Mouse (Mus musculus): Measurements from ENCODE around the gene Gm17535. TPM values are rescaled to one million over a fixed set of nuclear protein-coding genes. Genes with fewer than 3 reads are reported as not detected.

Gene Gm17535
- polyA plus RNA-seq (2021; fragmentation: Nextera tagmentation): not detected in 2 replicates
- long read RNA-seq, experiment 1: 0 reads
- long read RNA-seq, experiment 2: 0 reads

DNA sequence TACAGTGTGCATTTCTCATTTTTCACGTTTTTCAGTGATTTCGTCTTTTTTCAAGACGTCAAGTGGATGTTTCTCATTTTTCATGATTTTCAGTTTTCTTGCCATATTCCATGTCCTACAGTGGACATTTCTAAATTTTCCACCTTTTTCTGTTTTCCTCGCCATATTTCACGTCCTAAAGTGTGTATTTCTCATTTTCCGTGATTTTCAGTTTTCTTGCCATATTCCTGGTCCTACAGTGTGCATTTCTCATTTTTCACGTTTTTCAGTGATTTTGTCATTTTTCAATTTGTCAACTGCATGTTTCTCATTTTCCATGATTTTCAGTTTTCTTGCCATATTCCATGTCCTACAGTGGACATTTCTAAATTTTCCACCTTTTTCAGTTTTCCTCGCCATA lies at the start of gene Gm17535:
TSS of gene Gm17535 (plus strand) at position 301 of the 400 bp plus-strand sequence.

DNA sequence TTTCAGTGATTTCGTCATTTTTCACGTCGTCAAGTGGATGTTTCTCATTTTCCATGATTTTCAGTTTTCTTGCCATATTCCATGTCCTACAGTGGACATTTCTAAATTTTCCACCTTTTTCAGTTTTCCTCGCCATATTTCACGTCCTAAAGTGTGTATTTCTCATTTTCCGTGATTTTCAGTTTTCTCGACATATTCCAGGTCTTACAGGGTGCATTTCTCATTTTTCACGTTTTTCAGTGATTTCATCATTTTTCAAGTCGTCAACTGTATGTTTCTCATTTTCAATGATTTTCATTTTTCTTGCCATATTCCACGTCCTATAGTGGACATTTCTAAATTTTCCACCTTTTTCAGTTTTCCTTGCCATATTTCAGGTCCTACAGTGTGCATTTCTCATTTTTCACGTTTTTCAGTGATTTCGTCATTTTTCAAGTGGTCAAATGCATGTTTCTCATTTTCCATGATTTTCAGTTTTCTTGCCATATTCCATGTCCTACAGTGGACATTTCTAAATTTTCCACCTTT lies 33.9 kb upstream of the Gm17535 start, which contains the start of gene Gm10722:
TSS of gene Gm10722 (plus strand) at position 478 of the 528 bp plus-strand sequence.

DNA sequence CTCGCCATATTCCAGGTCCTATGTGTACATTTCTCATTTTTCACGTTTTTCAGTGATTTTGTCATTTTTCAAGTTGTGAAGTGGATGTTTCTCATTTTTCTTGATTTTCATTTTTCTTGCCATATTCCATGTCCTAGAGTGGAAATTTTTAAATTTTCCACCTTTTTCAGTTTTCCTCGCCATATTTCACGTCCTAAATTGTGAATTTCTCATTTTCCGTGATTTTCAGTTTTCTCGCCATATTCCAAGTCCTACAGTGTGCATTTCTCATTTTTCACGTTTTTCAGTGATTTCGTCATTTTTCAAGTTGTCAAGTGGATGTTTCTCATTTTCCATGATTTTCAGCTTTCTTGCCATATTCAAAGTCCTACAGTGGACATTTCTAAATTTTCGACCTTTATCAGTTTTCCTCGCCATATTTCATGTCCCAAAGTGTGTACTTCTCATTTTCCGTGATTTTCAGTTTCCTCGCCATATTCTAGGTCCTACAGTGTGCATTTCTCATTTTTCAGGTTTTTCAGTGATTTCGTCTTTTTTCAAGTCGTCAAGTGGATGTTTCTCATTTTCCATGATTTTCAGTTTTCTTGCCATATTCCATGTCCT lies 31.5 kb upstream of the Gm17535 start, which contains the start of gene Gm11168:
TSS of gene Gm11168 (plus strand) at position 553 of the 603 bp plus-strand sequence.

DNA sequence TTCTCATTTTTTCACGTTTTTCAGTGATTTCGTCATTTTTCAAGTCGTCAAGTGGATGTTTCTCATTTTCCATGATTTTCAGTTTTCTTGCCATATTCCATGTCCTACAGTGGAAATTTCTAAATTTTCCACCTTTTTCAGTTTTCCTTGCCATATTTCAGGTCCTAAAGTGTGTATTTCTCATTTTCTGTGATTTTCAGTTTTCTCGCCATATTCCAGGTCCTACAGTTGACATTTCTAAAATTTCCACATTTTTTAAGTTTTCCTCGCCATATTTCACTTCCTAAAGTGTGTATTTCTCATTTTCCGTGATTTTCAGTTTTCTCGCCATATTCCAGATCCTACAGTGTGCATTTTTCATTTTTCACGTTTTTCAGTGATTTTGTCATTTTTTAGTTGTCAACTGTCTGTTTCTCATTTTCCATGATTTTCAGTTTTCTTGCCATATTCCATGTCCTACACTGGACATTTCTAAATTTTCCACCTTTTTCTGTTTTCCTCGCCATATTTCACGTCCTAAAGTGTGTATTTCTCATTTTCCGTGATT lies 21.6 kb upstream of the Gm17535 start, which contains the start of gene Gm10721:
TSS of gene Gm10721 (plus strand) at position 408 of the 547 bp plus-strand sequence.

DNA sequence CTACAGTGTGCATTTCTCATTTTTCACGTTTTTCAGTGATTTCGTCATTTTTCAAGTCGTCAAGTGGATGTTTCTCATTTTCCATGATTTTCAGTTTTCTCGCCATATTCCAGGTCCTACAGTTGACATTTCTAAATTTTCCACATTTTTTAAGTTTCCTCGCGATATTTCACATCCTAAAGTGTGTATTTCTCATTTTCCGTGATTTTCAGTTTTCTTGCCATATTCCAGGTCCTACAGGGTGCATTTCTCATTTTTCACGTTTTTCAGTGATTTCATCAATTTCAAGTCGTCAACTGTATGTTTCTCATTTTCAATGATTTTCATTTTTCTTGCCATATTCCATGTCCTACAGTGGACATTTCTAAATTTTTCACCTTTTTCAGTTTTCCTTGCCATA lies 19.0 kb upstream of the Gm17535 start, which contains the start of gene Gm10720:
TSS of gene Gm10720 (plus strand) at position 301 of the 400 bp plus-strand sequence.

DNA sequence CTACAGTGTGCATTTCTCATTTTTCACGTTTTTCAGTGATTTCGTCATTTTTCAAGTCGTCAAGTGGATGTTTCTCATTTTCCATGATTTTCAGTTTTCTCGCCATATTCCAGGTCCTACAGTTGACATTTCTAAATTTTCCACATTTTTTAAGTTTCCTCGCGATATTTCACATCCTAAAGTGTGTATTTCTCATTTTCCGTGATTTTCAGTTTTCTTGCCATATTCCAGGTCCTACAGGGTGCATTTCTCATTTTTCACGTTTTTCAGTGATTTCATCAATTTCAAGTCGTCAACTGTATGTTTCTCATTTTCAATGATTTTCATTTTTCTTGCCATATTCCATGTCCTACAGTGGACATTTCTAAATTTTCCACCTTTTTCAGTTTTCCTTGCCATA lies 17.3 kb upstream of the Gm17535 start, which contains the start of gene Gm10719:
TSS of gene Gm10719 (plus strand) at position 301 of the 400 bp plus-strand sequence.

DNA sequence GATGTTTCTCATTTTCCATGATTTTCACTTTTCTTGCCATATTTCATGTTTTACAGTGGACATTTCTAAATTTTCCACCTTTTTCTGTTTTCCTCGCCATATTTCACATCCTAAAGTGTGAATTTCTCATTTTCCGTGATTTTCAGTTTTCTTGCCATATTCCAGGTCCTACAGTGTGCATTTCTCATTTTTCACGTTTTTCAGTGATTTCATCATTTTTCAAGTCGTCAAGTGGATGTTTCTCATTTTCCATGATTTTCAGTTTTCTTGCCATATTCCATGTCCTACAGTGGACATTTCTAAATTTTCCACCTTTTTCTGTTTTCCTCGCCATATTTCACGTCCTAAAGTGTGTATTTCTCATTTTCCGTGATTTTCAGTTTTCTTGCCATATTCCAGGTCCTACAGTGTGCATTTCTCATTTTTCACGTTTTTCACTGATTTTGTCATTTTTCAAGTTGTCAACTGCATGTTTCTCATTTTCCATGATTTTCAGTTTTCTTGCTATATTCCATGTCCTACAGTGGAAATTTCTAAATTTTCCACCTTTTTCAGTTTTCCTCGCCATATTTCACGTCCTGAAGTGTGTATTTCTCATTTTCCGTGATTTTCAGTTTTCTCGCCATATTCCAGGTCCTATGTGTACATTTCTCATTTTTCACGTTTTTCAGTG lies 11.0 kb upstream of the Gm17535 start, which contains the start of gene Gm10718:
TSS of gene Gm10718 (plus strand) at position 236 of the 673 bp plus-strand sequence.

DNA sequence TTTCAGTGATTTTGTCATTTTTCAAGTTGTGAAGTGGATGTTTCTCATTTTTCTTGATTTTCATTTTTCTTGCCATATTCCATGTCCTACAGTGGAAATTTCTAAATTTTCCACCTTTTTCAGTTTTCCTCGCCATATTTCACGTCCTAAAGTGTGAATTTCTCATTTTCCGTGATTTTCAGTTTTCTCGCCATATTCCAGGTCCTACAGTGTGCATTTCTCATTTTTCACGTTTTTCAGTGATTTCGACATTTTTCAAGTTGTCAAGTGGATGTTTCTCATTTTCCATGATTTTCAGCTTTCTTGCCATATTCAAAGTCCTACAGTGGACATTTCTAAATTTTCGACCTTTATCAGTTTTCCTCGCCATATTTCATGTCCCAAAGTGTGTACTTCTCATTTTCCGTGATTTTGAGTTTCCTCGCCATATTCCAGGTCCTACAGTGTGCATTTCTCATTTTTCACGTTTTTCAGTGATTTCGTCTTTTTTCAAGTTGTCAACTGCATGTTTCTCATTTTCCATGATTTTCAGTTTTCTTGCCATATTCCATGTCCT lies 9.4 kb upstream of the Gm17535 start, which contains the start of gene Gm10717:
TSS of gene Gm10717 (plus strand) at position 506 of the 556 bp plus-strand sequence.

DNA sequence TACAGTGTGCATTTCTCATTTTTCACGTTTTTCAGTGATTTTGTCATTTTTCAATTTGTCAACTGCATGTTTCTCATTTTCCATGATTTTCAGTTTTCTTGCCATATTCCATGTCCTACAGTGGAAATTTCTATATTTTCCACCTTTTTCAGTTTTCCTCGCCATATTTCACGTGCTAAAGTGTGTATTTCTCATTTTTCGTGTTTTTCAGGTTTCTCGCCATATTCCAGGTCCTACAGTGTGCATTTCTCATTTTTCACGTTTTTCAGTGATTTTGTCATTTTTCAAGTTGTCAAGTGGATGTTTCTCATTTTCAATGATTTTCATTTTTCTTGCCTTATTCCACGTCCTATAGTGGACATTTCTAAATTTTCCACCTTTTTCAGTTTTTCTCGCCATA lies 2.2 kb downstream of the Gm17535 start, which contains the start of gene Gm10715:
TSS of gene Gm10715 (plus strand) at position 301 of the 400 bp plus-strand sequence.

Small RNAs within 50 kb of the gene (microRNA-seq; reads per million reads assigned to microRNA genes)
- gene Mir101c: not detected

Other genes with a start within 250 kb of the Gm17535 start
- not detected in 2 replicates for gene Gm10722, start 33.7 kb upstream of the Gm17535 start, polyA plus RNA-seq (2021; fragmentation: Nextera tagmentation)
- not detected in 2 replicates for gene Gm11168, start 31.3 kb upstream of the Gm17535 start, polyA plus RNA-seq (2021; fragmentation: Nextera tagmentation)
- not detected in 2 replicates for gene Gm10721, start 21.5 kb upstream of the Gm17535 start, polyA plus RNA-seq (2021; fragmentation: Nextera tagmentation)
- gene Gm10720, start 18.9 kb upstream of the Gm17535 start, polyA plus RNA-seq (2021; fragmentation: Nextera tagmentation): not detected in 2 replicates
- not detected in 2 replicates for gene Gm10719, start 17.2 kb upstream of the Gm17535 start, polyA plus RNA-seq (2021; fragmentation: Nextera tagmentation)
- not detected in 2 replicates for gene Gm10718, start 11.1 kb upstream of the Gm17535 start, polyA plus RNA-seq (2021; fragmentation: Nextera tagmentation)
- gene Gm10717, start 9.2 kb upstream of the Gm17535 start, polyA plus RNA-seq (2021; fragmentation: Nextera tagmentation): not detected in 2 replicates
- gene Gm10715, start 2.3 kb downstream of the Gm17535 start, polyA plus RNA-seq (2021; fragmentation: Nextera tagmentation): not detected in 2 replicates

Data from layer of hippocampus, adult 6 months (tissue).